Mouse (Mus musculus): ENCODE results near the gene Gm4491.

The Gm4491 gene

DNA sequence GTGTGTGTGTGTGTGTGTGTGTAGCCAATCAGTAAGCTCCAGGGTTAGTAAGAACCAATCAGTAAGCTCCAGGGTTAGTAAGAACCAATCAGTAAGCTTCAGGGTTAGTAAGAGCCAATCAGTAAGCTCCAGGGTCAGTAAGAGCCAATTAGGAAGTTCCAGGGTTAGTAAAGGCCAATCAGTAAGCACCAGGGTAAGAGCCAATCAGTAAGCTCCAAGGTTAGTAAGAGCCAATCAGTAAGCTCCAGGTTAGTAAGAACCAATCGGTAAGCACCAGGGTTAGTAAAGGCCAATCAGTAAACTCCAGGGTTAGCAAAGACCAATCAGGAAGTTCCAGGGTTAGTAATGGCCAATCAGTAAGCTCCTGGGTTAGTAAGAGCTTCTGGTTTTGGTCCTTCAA is 32.8 kb downstream of the Gm4491 start:
- no peak for DNase-seq

DNA sequence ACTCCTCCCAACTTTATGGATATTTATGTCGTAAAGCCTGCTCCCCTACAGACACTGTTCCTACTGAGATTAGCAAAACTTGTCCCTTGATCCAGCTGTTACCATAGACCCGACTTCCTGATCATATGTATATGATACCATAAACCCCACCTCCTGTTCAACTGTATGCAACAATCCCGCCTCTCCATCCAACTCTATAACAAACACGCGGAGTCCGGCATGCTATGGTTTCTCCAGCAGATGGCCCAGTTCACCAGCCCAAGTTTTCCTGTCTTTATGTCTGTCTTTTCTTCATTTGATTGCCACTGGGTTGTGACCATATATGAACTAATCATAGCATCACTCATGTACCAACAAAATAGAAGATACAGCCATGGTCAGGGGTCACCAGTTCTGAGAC is 40.1 kb downstream of the Gm4491 start:
- peak in 1 of 2 experiments; percentile 31 for DNase-seq

DNA sequence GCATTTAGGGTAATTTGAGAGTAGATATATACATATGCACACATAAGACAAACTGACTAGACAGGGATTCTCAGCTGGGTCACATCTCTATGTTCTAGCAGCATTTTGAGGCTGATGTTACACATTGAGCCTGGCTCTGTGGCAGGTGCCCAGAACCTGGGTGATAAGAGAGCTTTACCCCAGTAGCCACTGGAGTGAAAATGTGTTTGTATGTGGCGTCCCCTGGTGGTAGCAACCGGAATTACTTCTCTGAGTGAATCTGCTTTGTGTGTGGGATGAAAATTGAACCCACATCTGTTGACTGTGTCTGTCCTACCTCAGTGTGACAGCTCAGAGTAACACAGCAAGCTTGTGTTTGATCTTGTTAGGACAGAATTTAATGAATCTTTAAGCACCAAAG is 45.8 kb downstream of the Gm4491 start:
- peak; percentile 48 to 64 for DNase-seq

DNA sequence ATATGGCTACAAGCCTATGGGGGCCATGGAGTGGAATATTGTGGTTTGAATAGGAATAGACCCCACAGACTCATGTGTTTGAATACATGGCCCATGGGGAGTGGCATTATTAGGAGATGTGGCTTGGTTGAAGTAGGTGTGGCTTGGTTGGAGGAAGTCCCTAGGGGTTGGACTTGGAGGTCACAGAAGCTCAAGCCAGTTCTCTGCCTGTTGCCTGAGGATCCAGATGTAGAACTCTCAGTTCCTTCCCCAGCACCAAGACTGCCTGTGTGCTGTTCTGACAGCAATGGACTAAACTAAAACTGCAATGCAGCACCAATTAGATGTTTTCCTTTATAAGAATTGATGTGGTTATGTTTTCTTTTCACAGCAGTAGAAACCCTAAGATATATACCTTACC is 49.6 kb downstream of the Gm4491 start:
- no peak for DNase-seq

Data from kidney, postnatal 25 days (tissue).